Mouse (Mus musculus): ENCODE results near the gene Hbq1b.
"Not testable (repeated sequence)": the region's sequence is repeated elsewhere in the genome, so short reads cannot be mapped to it uniquely, and the experiment has no call there.

Hbq1b gene

GRCm38 (mm10) chr11:32286695-32287492 is at the start of gene Hbq1b:
TSS of gene Hbq1b (plus strand) at chr11:32286965.
- CTCF ChIA-PET, result not testable (repeated sequence)

GRCm38 (mm10) chr11:32237411-32237795 is 49.4 kb upstream of the Hbq1b start:
- CTCF ChIA-PET, result interaction anchor here (1.0 to 2.2 kb wide), 2 partner anchors 18 to 23 kb away, joined by 4 to 12 read pairs; no protein-coding TSS in a partner anchor

GRCm38 (mm10) chr11:32238093-32238860 is 48.5 kb upstream of the Hbq1b start:
- CTCF ChIA-PET, result interaction anchor here (1.0 to 2.2 kb wide), 4 partner anchors 19 to 55 kb away, joined by 3 to 12 read pairs (median 8); no protein-coding TSS in a partner anchor

- CTCF ChIA-PET, result no interaction called here
These were observed 45.4 kb upstream of the Hbq1b start for GRCm38 (mm10) chr11:32241391-32241790.

GRCm38 (mm10) chr11:32242209-32242608 is 44.6 kb upstream of the Hbq1b start:
- CTCF ChIA-PET, result no interaction called here

GRCm38 (mm10) chr11:32243205-32243955 is 43.4 kb upstream of the Hbq1b start:
- CTCF ChIA-PET, result no interaction called here

- CTCF ChIA-PET, result interaction anchor here (0.9 kb wide), 1 partner anchor 62 kb away, joined by 3 read pairs; no protein-coding TSS in a partner anchor
These were observed 42.7 kb upstream of the Hbq1b start for GRCm38 (mm10) chr11:32244064-32244463.

GRCm38 (mm10) chr11:32244617-32245016 is 42.1 kb upstream of the Hbq1b start:
- CTCF ChIA-PET, result interaction anchor here (0.9 kb wide), 1 partner anchor 62 kb away, joined by 3 read pairs; no protein-coding TSS in a partner anchor

- CTCF ChIA-PET, result no interaction called here
These were observed 41.2 kb upstream of the Hbq1b start for GRCm38 (mm10) chr11:32245614-32246013.

- CTCF ChIA-PET, result no interaction called here
These were observed 39.7 kb upstream of the Hbq1b start for GRCm38 (mm10) chr11:32247068-32247467.

GRCm38 (mm10) chr11:32248350-32248749 is 38.4 kb upstream of the Hbq1b start:
- CTCF ChIA-PET, result no interaction called here

- CTCF ChIA-PET, result no interaction called here
These were observed 35.6 kb upstream of the Hbq1b start for GRCm38 (mm10) chr11:32250880-32251763.

GRCm38 (mm10) chr11:32253121-32253520 is 33.6 kb upstream of the Hbq1b start:
- CTCF ChIA-PET, result interaction anchor here (0.6 kb wide), 1 partner anchor 92 kb away, joined by 3 read pairs; no protein-coding TSS in a partner anchor

- CTCF ChIA-PET, result no interaction called here
These were observed 30.6 kb upstream of the Hbq1b start for GRCm38 (mm10) chr11:32256146-32256545.

- CTCF ChIA-PET, result no interaction called here
These were observed 30.2 kb upstream of the Hbq1b start for GRCm38 (mm10) chr11:32256566-32256965.

- CTCF ChIA-PET, result interaction anchor here (1.0 kb wide), 1 partner anchor 15 kb away, joined by 3 read pairs; no protein-coding TSS in a partner anchor
These were observed 23.9 kb upstream of the Hbq1b start for GRCm38 (mm10) chr11:32262674-32263415.

GRCm38 (mm10) chr11:32265117-32265738 is 21.5 kb upstream of the Hbq1b start:
- CTCF ChIA-PET, result no interaction called here

- CTCF ChIA-PET, result no interaction called here
These were observed 20.6 kb upstream of the Hbq1b start for GRCm38 (mm10) chr11:32266194-32266593.

GRCm38 (mm10) chr11:32266776-32267175 is 20.0 kb upstream of the Hbq1b start:
- CTCF ChIA-PET, result no interaction called here

Data from spleen, embryonic (tissue).